Mouse (Mus musculus) CD4-positive naive resting alpha-beta T cell, adult 76 days (primary cell): ENCODE results near the gene Ceacam14. TPM values are rescaled to one million over a fixed set of nuclear protein-coding genes. Genes with fewer than 3 reads are reported as not detected.

ENCODE experiments used
- total RNA-seq: library from RNA; stranded (reverse); gene quantifications from one replicate; pipeline ENCODE4 v1.2.4, GENCODE M21; 2023

Ceacam14 gene
- total RNA-seq = not detected

DNA sequence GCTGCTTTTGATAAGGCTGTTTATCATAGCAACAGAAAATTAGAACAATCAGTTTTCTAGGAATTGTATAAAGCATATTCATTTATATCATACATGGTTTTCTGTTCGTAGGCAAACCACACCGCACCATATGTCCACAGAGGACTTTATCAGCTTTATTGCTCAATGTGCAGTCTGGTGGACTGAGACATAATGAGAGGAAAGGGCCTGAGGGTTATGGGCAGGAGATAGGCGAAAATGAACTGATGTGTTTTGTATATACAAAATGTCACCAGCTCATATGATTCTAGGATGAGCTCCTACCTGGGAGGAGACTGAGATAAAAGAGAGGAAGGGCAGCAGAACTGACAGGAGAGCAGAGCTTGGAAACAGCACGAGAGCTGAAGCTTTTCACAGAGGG, at the start of gene Ceacam14:
Ceacam14 (plus strand) TSS at position 301 of the 400 bp plus-strand sequence.

Other genes starting within 250 kb of the Ceacam14 start
- gene Ceacam5, start 99.4 kb upstream of the Ceacam14 start, total RNA-seq = not detected
- not detected for gene Gm5155, start 59.1 kb downstream of the Ceacam14 start, total RNA-seq
- gene Ceacam11, start 159.5 kb downstream of the Ceacam14 start, total RNA-seq = not detected
- not detected for gene Ceacam13, start 197.3 kb downstream of the Ceacam14 start, total RNA-seq